Mouse (Mus musculus): Measurements from ENCODE around the gene Bri3bp. TPM values are rescaled to one million over a fixed set of nuclear protein-coding genes. Genes with fewer than 3 reads are reported as not detected.
A peak's percentile ranks its signal among the peaks of the same experiment; 100 is the strongest.
"Not testable (repeated sequence)": the region's sequence is repeated elsewhere in the genome, so short reads cannot be mapped to it uniquely, and the experiment has no call there.

The Bri3bp gene
- polyA plus RNA-seq, 1 experiment from 2014 or later = 45.5 TPM

- no peaks in the 10 kb centered on the region for H3K9me3 ChIP-seq
- WGBS = 69% methylated on average over 5 of the region's 5 CpGs
- no peak for ATAC-seq (ENCODE audit: insufficient read depth, low FRiP score, low read depth)
Measured at GRCm38 (mm10) chr5:125411972-125412530, 29.3 kb upstream of the Bri3bp start.

GRCm38 (mm10) chr5:125412536-125412935 is 28.8 kb upstream of the Bri3bp start:
- H3K9me3 ChIP-seq; H3K9ac ChIP-seq; H3K27ac ChIP-seq; H3K4me2 ChIP-seq; ATAC-seq (ENCODE audit: insufficient read depth, low FRiP score, low read depth); H3K27me3 ChIP-seq (replicated peaks); H3K4me1 ChIP-seq; H3K4me3 ChIP-seq (replicated peaks): not testable (repeated sequence)
- H3K36me3 ChIP-seq = peaks cover 32% of the 10 kb centered on the region
- 83% methylated on average over 8 of the region's 8 CpGs for WGBS

More at GRCm38 (mm10) chr5:125411972-125412530, 29.3 kb upstream of the Bri3bp start:
- Histone ChIP-seq H3K27me3 (replicated peaks) (no peaks in the 10 kb centered on the region), H3K4me3 (replicated peaks) (no peak overlapping the region), H3K9ac (no peak overlapping the region), H3K36me3 (peaks cover 28% of the 10 kb centered on the region), H3K4me2 (no peak overlapping the region), H3K4me1 (peaks cover 13% of the 10 kb centered on the region), H3K27ac (no peak overlapping the region)

- WGBS = 85% methylated on average over 4 of the region's 4 CpGs
Measured at GRCm38 (mm10) chr5:125413763-125414162, 27.6 kb upstream of the Bri3bp start.

GRCm38 (mm10) chr5:125416183-125416582 is 25.2 kb upstream of the Bri3bp start:
- H3K36me3 ChIP-seq = peaks cover 54% of the 10 kb centered on the region
- H3K4me1 ChIP-seq = no peaks in the 10 kb centered on the region
- H3K4me2 ChIP-seq = no peak overlapping the region
- H3K27me3 ChIP-seq (replicated peaks) = no peaks in the 10 kb centered on the region
- H3K4me3 ChIP-seq (replicated peaks) = no peak overlapping the region
- WGBS = 94% methylated on average over 8 of the region's 8 CpGs
- no peak for ATAC-seq (ENCODE audit: insufficient read depth, low FRiP score, low read depth)
- no peak overlapping the region for H3K9ac ChIP-seq
- no peaks in the 10 kb centered on the region for H3K9me3 ChIP-seq
- no peak overlapping the region for H3K27ac ChIP-seq

More at GRCm38 (mm10) chr5:125413763-125414162, 27.6 kb upstream of the Bri3bp start:
- Histone ChIP-seq H3K4me2 (no peak overlapping the region), H3K9ac (no peak overlapping the region), H3K27ac (no peak overlapping the region), H3K4me1 (peaks cover 8% of the 10 kb centered on the region; the same call in 1 of the 2 replicates), H3K36me3 (peaks cover 35% of the 10 kb centered on the region), H3K9me3 (no peaks in the 10 kb centered on the region), H3K4me3 (replicated peaks) (no peak overlapping the region), H3K27me3 (replicated peaks) (no peaks in the 10 kb centered on the region)
- ATAC-seq (ENCODE audit: insufficient read depth, low FRiP score, low read depth) = no peak

- ATAC-seq (ENCODE audit: insufficient read depth, low FRiP score, low read depth) = no peak
- no peaks in the 10 kb centered on the region for H3K27me3 ChIP-seq (replicated peaks)
- no peaks in the 10 kb centered on the region for H3K9me3 ChIP-seq
- no peak overlapping the region for H3K4me3 ChIP-seq (replicated peaks)
- no peak overlapping the region for H3K27ac ChIP-seq
- 92% methylated on average over 12 of the region's 12 CpGs for WGBS
- H3K4me1 ChIP-seq = no peaks in the 10 kb centered on the region
- no peak overlapping the region for H3K9ac ChIP-seq
- H3K4me2 ChIP-seq = no peak overlapping the region
- peaks cover 65% of the 10 kb centered on the region for H3K36me3 ChIP-seq
Measured at GRCm38 (mm10) chr5:125418636-125419035, 22.7 kb upstream of the Bri3bp start.

- H3K36me3 ChIP-seq = peaks cover 65% of the 10 kb centered on the region
Measured at GRCm38 (mm10) chr5:125419124-125419523, 22.2 kb upstream of the Bri3bp start.

GRCm38 (mm10) chr5:125425698-125426276 is 15.6 kb upstream of the Bri3bp start:
- no peaks in the 10 kb centered on the region for H3K4me1 ChIP-seq
- H3K4me3 ChIP-seq (replicated peaks) = no peak overlapping the region
- no peaks in the 10 kb centered on the region for H3K9me3 ChIP-seq
- H3K27me3 ChIP-seq (replicated peaks) = no peaks in the 10 kb centered on the region
- no peak overlapping the region for H3K27ac ChIP-seq
- ATAC-seq (ENCODE audit: insufficient read depth, low FRiP score, low read depth) = no peak
- H3K9ac ChIP-seq = no peak overlapping the region
- H3K4me2 ChIP-seq = no peak overlapping the region
- WGBS = 94% methylated on average over 10 of the region's 10 CpGs
- H3K36me3 ChIP-seq = peaks cover 74% of the 10 kb centered on the region

More at GRCm38 (mm10) chr5:125419124-125419523, 22.2 kb upstream of the Bri3bp start:
- H3K4me1 ChIP-seq = no peaks in the 10 kb centered on the region
- no peak overlapping the region for H3K27ac ChIP-seq
- no peaks in the 10 kb centered on the region for H3K9me3 ChIP-seq
- no peak overlapping the region for H3K9ac ChIP-seq
- 72% methylated on average over 11 of the region's 11 CpGs for WGBS
- ATAC-seq (ENCODE audit: insufficient read depth, low FRiP score, low read depth) = no peak
- H3K4me2 ChIP-seq = no peak overlapping the region
- no peak overlapping the region for H3K4me3 ChIP-seq (replicated peaks)
- no peaks in the 10 kb centered on the region for H3K27me3 ChIP-seq (replicated peaks)

- H3K9me3 ChIP-seq = no peaks in the 10 kb centered on the region
- H3K4me1 ChIP-seq = no peaks in the 10 kb centered on the region
- ATAC-seq (ENCODE audit: insufficient read depth, low FRiP score, low read depth) = no peak
- no peak overlapping the region for H3K27ac ChIP-seq
- H3K36me3 ChIP-seq = peaks cover 72% of the 10 kb centered on the region
- H3K27me3 ChIP-seq (replicated peaks) = no peaks in the 10 kb centered on the region
- no peak overlapping the region for H3K9ac ChIP-seq
- WGBS = 96% methylated on average over 10 of the region's 10 CpGs
- H3K4me2 ChIP-seq = no peak overlapping the region
- no peak overlapping the region for H3K4me3 ChIP-seq (replicated peaks)
Measured at GRCm38 (mm10) chr5:125426343-125426742, 15.0 kb upstream of the Bri3bp start.

GRCm38 (mm10) chr5:125432324-125432723 is 9.0 kb upstream of the Bri3bp start:
- WGBS = 96% methylated on average over 2 of the region's 2 CpGs
- H3K4me3 ChIP-seq (replicated peaks); H3K9ac ChIP-seq; H3K27ac ChIP-seq; ATAC-seq (ENCODE audit: insufficient read depth, low FRiP score, low read depth); H3K9me3 ChIP-seq; H3K27me3 ChIP-seq (replicated peaks); H3K4me2 ChIP-seq: not testable (repeated sequence)
- H3K36me3 ChIP-seq = peaks cover 31% of the 10 kb centered on the region
- peaks cover 10% of the 10 kb centered on the region for H3K4me1 ChIP-seq

- peak within 1 kb of the TSS; percentile 12; the same call in 1 of the 2 replicates for H3K27ac ChIP-seq
Measured at GRCm38 (mm10) chr5:125433793-125434337, 7.5 kb upstream of the Bri3bp start, which contains the start of gene Dhx37. Gene Dhx37, minus strand, starts transcription at chr5:125434121.

GRCm38 (mm10) chr5:125434347-125434746 is 7.0 kb upstream of the Bri3bp start:
- Histone ChIP-seq H3K4me2 (peak overlapping the region; percentile 88), H3K27ac (0 out of 2 replicates have a peak overlapping the region, but pooled peaks have one; percentile 12), H3K36me3 (peaks cover 15% of the 10 kb centered on the region), H3K4me3 (replicated peaks) (peak overlapping the region; percentile 81), H3K4me1 (peaks cover 10% of the 10 kb centered on the region)
- not testable (repeated sequence) for ATAC-seq (ENCODE audit: insufficient read depth, low FRiP score, low read depth); H3K9me3 ChIP-seq; H3K27me3 ChIP-seq (replicated peaks); H3K9ac ChIP-seq
- 58% methylated on average over 15 of the region's 15 CpGs for WGBS

More at GRCm38 (mm10) chr5:125433793-125434337, 7.5 kb upstream of the Bri3bp start, which contains the start of gene Dhx37:
- peak within 1 kb of the TSS; percentile 81 for H3K4me3 ChIP-seq (replicated peaks)
- no peaks in the 10 kb centered on the region for H3K9me3 ChIP-seq
- WGBS = under 1% methylated on average over 46 of the region's 46 CpGs
- ATAC-seq (ENCODE audit: insufficient read depth, low FRiP score, low read depth) = peak; percentile 98
- peak within 1 kb of the TSS; percentile 88 for H3K4me2 ChIP-seq
- no peaks in the 10 kb centered on the region for H3K27me3 ChIP-seq (replicated peaks)
- H3K9ac ChIP-seq = peak within 1 kb of the TSS; percentile 63
- peaks cover 20% of the 10 kb centered on the region for H3K36me3 ChIP-seq
- H3K4me1 ChIP-seq = peaks cover 10% of the 10 kb centered on the region
